In the genomic region with DNA sequence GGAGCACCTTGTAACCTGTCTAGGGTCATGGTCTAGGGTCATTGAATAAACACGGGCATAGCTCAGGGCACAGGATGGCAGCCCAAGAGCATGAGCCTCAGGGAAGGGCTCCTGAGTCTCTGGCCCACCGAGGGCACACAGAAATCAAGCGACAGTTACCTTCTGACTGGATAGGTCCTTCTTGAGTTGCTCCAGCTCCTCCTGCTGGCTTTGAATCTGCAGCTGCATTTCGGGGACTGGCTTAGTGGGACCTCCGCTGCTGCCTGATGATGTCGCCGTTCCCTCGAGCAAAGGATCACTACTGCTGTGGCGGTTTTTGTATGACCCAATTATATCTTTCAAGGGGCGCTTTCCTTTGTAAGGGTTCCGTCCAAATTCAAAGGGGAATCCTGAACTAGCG, we compare ENCODE assay signal across 11 mouse cellular contexts. TPM values are rescaled to one million over a fixed set of nuclear protein-coding genes. Genes with fewer than 3 reads are reported as not detected.
DNase-seq lines count a peak whose midpoint lies in the region; ATAC-seq and TF ChIP-seq lines count a peak whose summit lies in the region.
"Had no signal": no experiment of that assay in that cellular context is flagged by ENCODE, and none has a peak within 500 bp of the region (broad histone marks: within the 10 kb centered on the region; RNA-seq: fewer than 3 reads in every experiment).

No protein-coding gene starts in this region.

- ATAC-seq in heart, embryonic 12.5 days (ENCODE audit: insufficient number of reproducible peaks, low FRiP score) = no peak
- ATAC-seq in midbrain, postnatal 0 days (ENCODE audit: low FRiP score) = no peak
- no peak for ATAC-seq in midbrain, embryonic 11.5 days (ENCODE audit: low FRiP score)
- ATAC-seq in stomach, postnatal 0 days (ENCODE audit: low FRiP score, low TSS enrichment) = no peak
- ATAC-seq: forebrain, embryonic 15.5 days; midbrain, embryonic 15.5 days had no signal

- no peak for TF ChIP-seq EP300 in stomach, postnatal 0 days (optimal IDR thresholded peaks at IDR 0.05)

- H3K4me2 ChIP-seq in heart, embryonic 12.5 days = no peak overlapping the region
- H3K4me2 ChIP-seq in midbrain, postnatal 0 days (ENCODE audit: low read depth, low read length, poor library complexity, severe bottlenecking) = no peak overlapping the region
- no peak overlapping the region for H3K4me2 ChIP-seq in midbrain, embryonic 11.5 days
- H3K4me2 ChIP-seq in stomach, postnatal 0 days (replicated peaks; ENCODE audit: low read depth) = no peak overlapping the region
- H3K4me2 ChIP-seq: forebrain, embryonic 15.5 days; midbrain, embryonic 15.5 days had no signal

- no peak overlapping the region for H3K27ac ChIP-seq in heart, embryonic 12.5 days (ENCODE audit: poor library complexity, severe bottlenecking)
- H3K27ac ChIP-seq in midbrain, postnatal 0 days (ENCODE audit: low read depth, low read length) = no peak overlapping the region
- no peak overlapping the region for H3K27ac ChIP-seq in midbrain, embryonic 11.5 days (ENCODE audit: low read depth, low read length)
- no peak overlapping the region for H3K27ac ChIP-seq in stomach, postnatal 0 days (replicated peaks)
- no peak overlapping the region for H3K27ac ChIP-seq in limb, embryonic 10.5 days
- H3K27ac ChIP-seq: forebrain, embryonic 15.5 days; midbrain, embryonic 15.5 days had no signal

- TF ChIP-seq CTCF in midbrain, postnatal 0 days (IDR thresholded peaks at IDR 0.05) = peak; percentile 19
- peak; percentile 58 for TF ChIP-seq CTCF in stomach, postnatal 0 days (IDR thresholded peaks at IDR 0.05; ENCODE audit: low read depth)

- H3K36me3 ChIP-seq in heart, embryonic 12.5 days = peaks cover 30% of the 10 kb centered on the region
- H3K36me3 ChIP-seq in midbrain, postnatal 0 days (ENCODE audit: insufficient read depth, low read length) = peaks cover 24% of the 10 kb centered on the region
- no peaks in the 10 kb centered on the region for H3K36me3 ChIP-seq in midbrain, embryonic 11.5 days (ENCODE audit: control insufficient read depth, insufficient read depth, low read length)
- peaks cover 20% of the 10 kb centered on the region for H3K36me3 ChIP-seq in stomach, postnatal 0 days (ENCODE audit: control insufficient read depth, insufficient read depth, low read length)
- peaks cover 19% of the 10 kb centered on the region for H3K36me3 ChIP-seq in limb, embryonic 10.5 days

- H3K27me3 ChIP-seq in heart, embryonic 12.5 days (replicated peaks) = no peaks in the 10 kb centered on the region
- no peaks in the 10 kb centered on the region for H3K27me3 ChIP-seq in midbrain, postnatal 0 days (ENCODE audit: insufficient read depth, low read length)
- H3K27me3 ChIP-seq in midbrain, embryonic 11.5 days (ENCODE audit: control insufficient read depth, insufficient read depth, low read length) = no peaks in the 10 kb centered on the region
- H3K27me3 ChIP-seq in stomach, postnatal 0 days (ENCODE audit: control insufficient read depth, insufficient read depth, low read length) = no peaks in the 10 kb centered on the region
- H3K27me3 ChIP-seq in limb, embryonic 10.5 days (ENCODE audit: low read depth, poor library complexity, severe bottlenecking) = no peaks in the 10 kb centered on the region
- H3K27me3 ChIP-seq: forebrain, embryonic 15.5 days; midbrain, embryonic 15.5 days had no signal

- peaks cover 15% of the 10 kb centered on the region for H3K4me1 ChIP-seq in heart, embryonic 12.5 days (replicated peaks)
- no peaks in the 10 kb centered on the region for H3K4me1 ChIP-seq in midbrain, postnatal 0 days (ENCODE audit: insufficient read depth, low read length)
- H3K4me1 ChIP-seq in midbrain, embryonic 11.5 days (ENCODE audit: control insufficient read depth, insufficient read depth, low read length) = no peaks in the 10 kb centered on the region
- H3K4me1 ChIP-seq in stomach, postnatal 0 days (replicated peaks; ENCODE audit: control insufficient read depth, insufficient read depth) = no peaks in the 10 kb centered on the region
- no peaks in the 10 kb centered on the region for H3K4me1 ChIP-seq in limb, embryonic 10.5 days
- H3K4me1 ChIP-seq: forebrain, embryonic 15.5 days; midbrain, embryonic 15.5 days had no signal

- peak; percentile 45 to 50 for DNase-seq in heart, adult 18-20 months
- DNase-seq in midbrain, postnatal 0 days (ENCODE audit: low spot score) = no peak
- DNase-seq in midbrain, embryonic 11.5 days (ENCODE audit: low spot score, missing footprints) = no peak
- DNase-seq in kidney, adult 9 months = peak; percentile 51
- DNase-seq in stomach, postnatal 0 days (ENCODE audit: low spot score) = no peak
- DNase-seq in cerebellum, postnatal 4 days (ENCODE audit: low spot score in 2 of 2) = no peak
- DNase-seq in limb, embryonic 10.5 days (ENCODE audit: low spot score) = no peak
- DNase-seq: embryo, embryonic 11 days had no signal

- no peak overlapping the region for H3K4me3 ChIP-seq in heart, embryonic 12.5 days
- H3K4me3 ChIP-seq in midbrain, postnatal 0 days (ENCODE audit: low read depth, low read length) = no peak overlapping the region
- H3K4me3 ChIP-seq in midbrain, embryonic 11.5 days (ENCODE audit: low read depth, low read length) = no peak overlapping the region
- no peak overlapping the region for H3K4me3 ChIP-seq in stomach, postnatal 0 days (ENCODE audit: low read depth, low read length)
- H3K4me3 ChIP-seq in limb, embryonic 10.5 days = no peak overlapping the region
- H3K4me3 ChIP-seq: forebrain, embryonic 15.5 days; midbrain, embryonic 15.5 days had no signal

- no peak overlapping the region for H3K9ac ChIP-seq in heart, embryonic 12.5 days
- no peak overlapping the region for H3K9ac ChIP-seq in midbrain, postnatal 0 days (replicated peaks; ENCODE audit: low read length, poor library complexity, severe bottlenecking)
- no peak overlapping the region for H3K9ac ChIP-seq in midbrain, embryonic 11.5 days (ENCODE audit: low read length)
- H3K9ac ChIP-seq in stomach, postnatal 0 days (ENCODE audit: low read length) = no peak overlapping the region
- H3K9ac ChIP-seq: forebrain, embryonic 15.5 days; midbrain, embryonic 15.5 days had no signal

- 75% methylated on average over 12 of the region's 12 CpGs for WGBS in heart, embryonic 12.5 days
- WGBS in midbrain, postnatal 0 days = 83% methylated on average over 12 of the region's 12 CpGs
- WGBS in midbrain, embryonic 11.5 days = 81% methylated on average over 12 of the region's 12 CpGs
- WGBS in stomach, postnatal 0 days = 72% methylated on average over 12 of the region's 12 CpGs
- WGBS in limb, embryonic 10.5 days = 81% methylated on average over 12 of the region's 12 CpGs

- H3K9me3 ChIP-seq in heart, embryonic 12.5 days (replicated peaks) = no peaks in the 10 kb centered on the region
- H3K9me3 ChIP-seq in midbrain, postnatal 0 days (ENCODE audit: low read length) = no peaks in the 10 kb centered on the region
- H3K9me3 ChIP-seq in midbrain, embryonic 11.5 days (ENCODE audit: control insufficient read depth, low read length) = no peaks in the 10 kb centered on the region
- no peaks in the 10 kb centered on the region for H3K9me3 ChIP-seq in stomach, postnatal 0 days (ENCODE audit: control insufficient read depth, low read length)
- H3K9me3 ChIP-seq in limb, embryonic 10.5 days (replicated peaks) = no peaks in the 10 kb centered on the region
- H3K9me3 ChIP-seq: forebrain, embryonic 15.5 days; midbrain, embryonic 15.5 days had no signal

RNA-seq across cellular contexts. Expression of a gene that starts 43.4 kb away (rescaled TPM):
- 10 to 100 TPM in 1 of 2 experiments, 1 to 10 TPM in 1; 8.3 to 10.1 TPM for total RNA-seq in heart, adult 18-20 months (2021)
- 7.8 and 7.9 TPM in 2 replicates for polyA plus RNA-seq in heart, embryonic 12.5 days (2016; fragmentation: Nextera tagmentation; extraction: Ambion mirVana)
- total RNA-seq in midbrain, postnatal 0 days (2014; rRNA removed) = 17.8 and 21.6 TPM in 2 replicates
- 3.2 and 3.7 TPM in 2 replicates for polyA plus RNA-seq in midbrain, postnatal 0 days (2015; fragmentation: Nextera tagmentation; extraction: Ambion mirVana)
- polyA plus RNA-seq in midbrain, embryonic 11.5 days (2014; fragmentation: Nextera tagmentation; extraction: Ambion mirVana) = 8.2 and 8.7 TPM in 2 replicates
- polyA plus RNA-seq in stomach, postnatal 0 days (2015; fragmentation: Nextera tagmentation; extraction: Ambion mirVana) = 6.6 and 7.7 TPM in 2 replicates
- polyA plus RNA-seq in limb, embryonic 10.5 days (2016; fragmentation: Nextera tagmentation; extraction: Ambion mirVana) = 7.1 and 8.5 TPM in 2 replicates

Comparison
In these comparisons a context has a peak if more than half of its experiments do, and no peak if none do; other contexts are left out.
1. DNase-seq: peak in heart, adult 18-20 months (2 of 2) and kidney, adult 9 months (single experiment); none in midbrain, postnatal 0 days (single experiment), midbrain, embryonic 11.5 days (single experiment), stomach, postnatal 0 days (single experiment), cerebellum, postnatal 4 days (0 of 2) and limb, embryonic 10.5 days (single experiment).